Mouse (Mus musculus): ENCODE data around the gene Upf3b. TPM values are rescaled to one million over a fixed set of nuclear protein-coding genes. Genes with fewer than 3 reads are reported as not detected.

The Upf3b gene
- polyA plus RNA-seq, 1 experiment from 2014 or later, result 19.0 TPM

- Histone ChIP-seq H3K36me3 (replicated peaks) (no peaks in the 10 kb centered on the region), H3K27ac (replicated peaks) (no peak overlapping the region), H3K27me3 (replicated peaks; ENCODE audit: low read depth, poor library complexity, severe bottlenecking) (no peaks in the 10 kb centered on the region), H3K9me3 (no peaks in the 10 kb centered on the region), H3K4me3 (no peak overlapping the region), H3K4me1 (no peaks in the 10 kb centered on the region)
- WGBS, result 84% methylated on average over 5 of the region's 5 CpGs
- no peak for DNase-seq (ENCODE audit: low spot score)
Measured at GRCm38 (mm10) chrX:37068766-37069165, 41.4 kb downstream of the Upf3b start.

- H3K9me3 ChIP-seq, result no peaks in the 10 kb centered on the region
- 85% methylated on average over 3 of the region's 3 CpGs for WGBS
- H3K27ac ChIP-seq (replicated peaks), result no peak overlapping the region
- no peaks in the 10 kb centered on the region for H3K4me1 ChIP-seq
- DNase-seq (ENCODE audit: low spot score), result no peak
- H3K4me3 ChIP-seq, result no peak overlapping the region
- H3K27me3 ChIP-seq (replicated peaks; ENCODE audit: low read depth, poor library complexity, severe bottlenecking), result no peaks in the 10 kb centered on the region
- H3K36me3 ChIP-seq (replicated peaks), result no peaks in the 10 kb centered on the region
Measured at GRCm38 (mm10) chrX:37067299-37067698, 42.8 kb downstream of the Upf3b start.

- H3K27ac ChIP-seq (replicated peaks), result no peak overlapping the region
- H3K9me3 ChIP-seq, result no peaks in the 10 kb centered on the region
- no peak for DNase-seq (ENCODE audit: low spot score)
- no peaks in the 10 kb centered on the region for H3K27me3 ChIP-seq (replicated peaks; ENCODE audit: low read depth, poor library complexity, severe bottlenecking)
- no peak overlapping the region for H3K4me3 ChIP-seq
- H3K36me3 ChIP-seq (replicated peaks), result no peaks in the 10 kb centered on the region
- H3K4me1 ChIP-seq, result no peaks in the 10 kb centered on the region
- WGBS, result 80% methylated on average over 9 of the region's 9 CpGs
Measured at GRCm38 (mm10) chrX:37063902-37064301, 46.2 kb downstream of the Upf3b start.

DNA sequence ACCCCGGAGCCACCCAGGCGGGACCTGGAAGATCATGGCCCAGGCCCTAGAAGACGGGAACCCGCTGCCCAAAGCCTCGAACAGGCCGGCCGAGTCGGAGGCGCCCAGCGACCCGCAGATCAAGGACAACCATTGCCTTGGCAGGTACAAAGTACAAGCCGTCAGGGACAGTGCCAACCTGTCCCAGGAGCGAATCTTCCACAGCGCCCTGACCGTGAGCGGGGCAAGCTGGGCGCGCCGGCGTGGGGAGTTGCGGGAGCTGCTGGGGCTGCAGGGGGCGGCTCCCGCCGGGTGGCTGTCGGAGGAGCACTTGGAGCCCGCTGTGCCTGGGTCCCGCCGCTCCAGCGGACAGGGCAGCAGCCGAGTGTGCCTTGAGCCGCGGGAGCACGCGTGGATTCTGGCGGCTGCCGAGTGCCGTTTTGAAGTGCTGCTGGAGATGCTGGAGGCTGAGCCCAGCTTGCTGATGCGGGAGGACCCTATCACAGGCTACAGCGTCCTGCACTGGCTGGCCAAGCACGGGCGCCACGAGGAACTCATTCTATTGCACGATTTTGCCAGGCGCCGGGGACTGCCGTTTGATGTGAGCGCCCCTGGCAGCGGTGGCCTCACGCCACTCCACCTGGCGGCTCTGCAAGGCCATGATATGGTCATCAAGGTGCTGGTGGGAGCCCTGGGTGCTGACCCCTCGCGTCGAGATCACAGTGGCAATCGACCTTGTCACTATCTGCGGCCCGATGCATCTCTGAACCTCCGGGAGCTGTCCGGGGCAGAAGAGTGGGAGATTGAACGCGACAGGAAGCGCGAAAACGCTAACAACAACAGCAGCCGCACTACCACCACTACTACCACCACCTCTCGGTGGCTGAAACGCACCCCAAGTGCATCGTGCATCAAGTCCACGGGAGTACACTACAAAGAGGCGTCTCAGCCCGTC lies 61.0 kb downstream of the Upf3b start:
- Histone ChIP-seq H3K9me3 (0 out of 2 replicates have a peak, but pooled peaks cover 3% of the 10 kb centered on the region), H3K27ac (replicated peaks) (no peak overlapping the region), H3K36me3 (replicated peaks) (no peaks in the 10 kb centered on the region), H3K4me3 (peak overlapping the region; percentile 51), H3K27me3 (replicated peaks; ENCODE audit: low read depth, poor library complexity, severe bottlenecking) (peaks cover 94% of the 10 kb centered on the region), H3K4me1 (peaks cover 16% of the 10 kb centered on the region)
- DNase-seq (ENCODE audit: low spot score), result peak; percentile 39
- WGBS, result 18% methylated on average over 70 of the region's 70 CpGs

DNA sequence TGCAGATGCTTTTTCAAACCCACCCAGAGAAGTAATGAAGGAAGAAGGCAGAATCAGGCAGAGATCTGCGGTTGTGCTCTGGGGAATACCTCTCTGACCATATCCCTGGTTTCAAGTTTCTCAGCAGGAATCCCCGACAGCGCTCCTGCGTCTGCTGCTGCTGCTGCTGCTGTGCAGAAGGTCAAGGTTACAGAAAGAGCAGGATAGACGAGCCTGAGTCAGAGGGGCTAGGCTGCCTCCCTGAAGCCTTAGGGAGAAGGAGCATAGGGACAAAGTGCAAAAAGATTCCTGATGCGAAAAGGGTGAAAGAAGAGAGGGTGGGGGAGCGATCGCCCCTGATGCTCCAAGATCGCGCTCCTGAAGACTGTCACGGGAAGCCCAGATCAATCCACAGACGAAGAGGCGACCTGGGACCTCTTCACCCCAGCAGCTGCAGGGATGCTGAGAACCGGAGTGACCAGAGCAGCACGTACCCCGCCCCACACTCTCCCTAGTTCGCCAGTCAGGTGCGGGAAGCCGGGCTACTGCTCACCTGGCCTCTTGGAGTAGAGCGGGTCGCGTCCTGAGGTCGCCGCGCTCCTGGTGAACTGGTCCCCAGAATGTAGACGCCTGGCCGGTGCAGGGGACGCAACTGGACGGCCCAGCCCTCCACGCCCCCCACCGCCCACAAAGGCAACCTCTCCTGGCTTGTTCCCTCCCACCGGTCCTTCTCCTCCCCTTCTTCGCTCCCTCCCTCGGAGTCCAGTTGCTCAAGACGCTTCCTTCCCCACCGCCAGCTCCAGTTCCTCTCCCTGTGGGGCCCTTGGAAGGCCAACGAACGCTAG lies 61.8 kb downstream of the Upf3b start, which contains the start of gene Sowahd:
Sowahd (plus strand) TSS at position 780 of the 824 bp plus-strand sequence.
- Histone ChIP-seq H3K4me1 (peaks cover 16% of the 10 kb centered on the region), H3K9me3 (0 out of 2 replicates have a peak, but pooled peaks cover 3% of the 10 kb centered on the region), H3K27me3 (replicated peaks; ENCODE audit: low read depth, poor library complexity, severe bottlenecking) (peaks cover 87% of the 10 kb centered on the region), H3K27ac (replicated peaks) (no peak within 1 kb of the TSS), H3K36me3 (replicated peaks) (no peaks in the 10 kb centered on the region), H3K4me3 (peak within 1 kb of the TSS; percentile 51)
- WGBS, result 14% methylated on average over 38 of the region's 38 CpGs
- peak; percentile 39 for DNase-seq (ENCODE audit: low spot score)

DNA sequence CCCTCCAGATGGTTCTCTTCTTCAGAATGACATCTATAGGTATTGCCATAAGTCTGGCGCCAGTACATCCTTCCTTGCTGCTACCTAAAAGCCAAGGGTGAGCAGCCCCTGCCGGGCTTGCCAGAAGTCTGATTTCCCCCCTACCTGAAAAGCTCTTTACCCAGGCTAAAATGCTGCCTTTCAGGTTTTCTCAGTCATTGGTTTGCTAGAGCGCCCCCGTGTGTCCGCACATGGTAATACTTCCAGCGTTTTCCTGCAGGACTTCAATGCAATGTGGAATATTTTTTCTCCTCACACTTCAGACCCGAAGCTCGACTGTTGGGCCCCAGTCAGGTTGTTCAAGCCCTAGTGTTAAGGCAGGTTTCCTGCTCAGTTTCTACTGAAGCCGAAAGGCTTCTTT lies 67.4 kb downstream of the Upf3b start:
- DNase-seq (ENCODE audit: low spot score), result peak; percentile 64
- Histone ChIP-seq H3K9me3 (no peaks in the 10 kb centered on the region), H3K4me3 (no peak overlapping the region), H3K36me3 (replicated peaks) (no peaks in the 10 kb centered on the region), H3K4me1 (no peaks in the 10 kb centered on the region), H3K27me3 (replicated peaks; ENCODE audit: low read depth, poor library complexity, severe bottlenecking) (peaks cover 31% of the 10 kb centered on the region), H3K27ac (replicated peaks) (no peak overlapping the region)
- WGBS, result 24% methylated on average over 9 of the region's 9 CpGs

Other genes with a start within 250 kb of the Upf3b start
- gene Ube2a, start 236.4 kb downstream of the Upf3b start, polyA plus RNA-seq (2016; fragmentation: Nextera tagmentation; extraction: Ambion mirVana), result 126 and 130 TPM in 2 replicates
- 34.1 and 35.4 TPM in 2 replicates for gene C330007P06Rik, start 236.2 kb downstream of the Upf3b start, polyA plus RNA-seq (2016; fragmentation: Nextera tagmentation; extraction: Ambion mirVana)
- 2.4 and 2.5 TPM in 2 replicates for gene Nkrf, start 207.4 kb downstream of the Upf3b start, polyA plus RNA-seq (2016; fragmentation: Nextera tagmentation; extraction: Ambion mirVana)
- 37.5 and 40.5 TPM in 2 replicates for gene Sept6, start 118.5 kb downstream of the Upf3b start, polyA plus RNA-seq (2016; fragmentation: Nextera tagmentation; extraction: Ambion mirVana)
- not detected in 2 replicates for gene Sowahd, start 61.5 kb downstream of the Upf3b start, polyA plus RNA-seq (2016; fragmentation: Nextera tagmentation; extraction: Ambion mirVana)
- 474 and 495 TPM in 2 replicates for gene Rpl39, start 24.9 kb downstream of the Upf3b start, polyA plus RNA-seq (2016; fragmentation: Nextera tagmentation; extraction: Ambion mirVana)
- gene Nkap, start 16.5 kb upstream of the Upf3b start, polyA plus RNA-seq (2016; fragmentation: Nextera tagmentation; extraction: Ambion mirVana), result 17.2 and 18.3 TPM in 2 replicates
- gene Akap14, start 58.5 kb upstream of the Upf3b start, polyA plus RNA-seq (2016; fragmentation: Nextera tagmentation; extraction: Ambion mirVana), result 0.14 TPM in 1 of 2 replicates, not detected in the other
- 365 and 368 TPM in 2 replicates for gene Ndufa1, start 80.8 kb upstream of the Upf3b start, polyA plus RNA-seq (2016; fragmentation: Nextera tagmentation; extraction: Ambion mirVana)
- gene Rnf113a1, start 80.9 kb upstream of the Upf3b start, polyA plus RNA-seq (2016; fragmentation: Nextera tagmentation; extraction: Ambion mirVana), result 11.3 and 11.8 TPM in 2 replicates
- not detected in 2 replicates for gene Gm9, start 100.7 kb upstream of the Upf3b start, polyA plus RNA-seq (2016; fragmentation: Nextera tagmentation; extraction: Ambion mirVana)
- gene Rhox1, start 111.9 kb upstream of the Upf3b start, polyA plus RNA-seq (2016; fragmentation: Nextera tagmentation; extraction: Ambion mirVana), result not detected in 2 replicates
- not detected in 2 replicates for gene Rhox2a, start 134.7 kb upstream of the Upf3b start, polyA plus RNA-seq (2016; fragmentation: Nextera tagmentation; extraction: Ambion mirVana)
- gene Rhox3a, start 139.6 kb upstream of the Upf3b start, polyA plus RNA-seq (2016; fragmentation: Nextera tagmentation; extraction: Ambion mirVana), result not detected in 2 replicates
- not detected in 2 replicates for gene Rhox4a, start 155.0 kb upstream of the Upf3b start, polyA plus RNA-seq (2016; fragmentation: Nextera tagmentation; extraction: Ambion mirVana)